ENCODE assay signal across 16 mouse cellular contexts in genomic region chr15:96746986-96747385, GRCm38 (mm10).
"Had no signal": no experiment of that assay in that cellular context is flagged by ENCODE, and none has a peak within 500 bp of the region (broad histone marks: within the 10 kb centered on the region; RNA-seq: fewer than 3 reads in every experiment).

No protein-coding gene starts in this region.

- H3K9me3 ChIP-seq: liver, embryonic 13.5 days; midbrain, embryonic 12.5 days; midbrain, embryonic 15.5 days; neural tube, embryonic 13.5 days; stomach, embryonic 15.5 days had no signal

- H3K4me1 ChIP-seq: midbrain, embryonic 12.5 days; stomach, embryonic 15.5 days had no signal

- H3K27ac ChIP-seq: kidney, postnatal 0 days; layer of hippocampus, adult 2 months; liver, embryonic 13.5 days; midbrain, embryonic 12.5 days; midbrain, embryonic 15.5 days; neural tube, embryonic 13.5 days; stomach, embryonic 15.5 days had no signal

- DNase-seq: layer of hippocampus, adult 9-11 months; liver, embryonic 13.5 days; lung, adult 2 months; lung, postnatal 14 days; lung, postnatal 4 days; retina, postnatal 1 day; right cerebral cortex, postnatal 25 days; spleen, adult 18-20 months; thymus, postnatal 25 days had no signal

- H3K27me3 ChIP-seq: liver, embryonic 13.5 days; midbrain, embryonic 12.5 days; midbrain, embryonic 15.5 days; neural tube, embryonic 13.5 days; stomach, embryonic 15.5 days had no signal

- ATAC-seq: midbrain, embryonic 15.5 days had no signal

- H3K4me3 ChIP-seq: layer of hippocampus, adult 2 months; liver, embryonic 13.5 days; midbrain, embryonic 12.5 days; midbrain, embryonic 15.5 days; myocyte; neural tube, embryonic 13.5 days; stomach, embryonic 15.5 days had no signal

- H3K4me2 ChIP-seq: liver, embryonic 13.5 days; midbrain, embryonic 12.5 days; midbrain, embryonic 15.5 days; neural tube, embryonic 13.5 days; stomach, embryonic 15.5 days had no signal

- H3K36me3 ChIP-seq: liver, embryonic 13.5 days; midbrain, embryonic 12.5 days; midbrain, embryonic 15.5 days; neural tube, embryonic 13.5 days; stomach, embryonic 15.5 days had no signal

- H3K9ac ChIP-seq: liver, embryonic 13.5 days; midbrain, embryonic 12.5 days; midbrain, embryonic 15.5 days; neural tube, embryonic 13.5 days; stomach, embryonic 15.5 days had no signal
